Mouse (Mus musculus) midbrain, embryonic 10.5 days (tissue): ENCODE measurements around the gene Olfr1109. TPM values are rescaled to one million over a fixed set of nuclear protein-coding genes. Genes with fewer than 3 reads are reported as not detected.

Source experiments
- DNase-seq: peaks from one replicate; pipeline ENCODE4 v3.0.0-alpha.2; 2017; ENCODE audit warnings: low spot score
- H3K27ac ChIP-seq: fragments of 300-500 bp; sonication (generic); replicated peaks from 2 replicates; pipeline ENCODE4 v1.5.1; 2016; ENCODE audit warnings: mild to moderate bottlenecking
- H3K27me3 ChIP-seq: fragments of 300-500 bp; sonication (generic); 2 replicates; pipeline ENCODE4 v1.6.1; 2016; ENCODE audit warnings: low read depth, mild to moderate bottlenecking; ENCODE audit not compliant: poor library complexity, severe bottlenecking
- H3K36me3 ChIP-seq: fragments of 300-500 bp; sonication (generic); 2 replicates; pipeline ENCODE4 v1.6.1; 2016; ENCODE audit warnings: mild to moderate bottlenecking, moderate library complexity
- H3K4me1 ChIP-seq: fragments of 300-500 bp; sonication (generic); 2 replicates; pipeline ENCODE4 v1.6.1; 2016
- H3K4me3 ChIP-seq: fragments of 300-500 bp; sonication (generic); 2 replicates; pipeline ENCODE4 v1.5.1; 2016; ENCODE audit warnings: mild to moderate bottlenecking, moderate library complexity
- H3K9me3 ChIP-seq: fragments of 300-500 bp; sonication (generic); replicated peaks from 2 replicates; pipeline ENCODE4 v1.6.1; 2016; ENCODE audit warnings: mild to moderate bottlenecking
- WGBS: fragments of 180-500 bp; shearing (Covaris S2); methylation state at CpG from one replicate; pipeline ENCODE4 v1.1.7; 2016; 5-methylcytosine and 5-hydroxymethylcytosine counted together
- polyA plus RNA-seq: library from polyadenylated mRNA; unstranded; fragments of >200 nt; fragmentation: Nextera tagmentation; extraction: Ambion mirVana; gene quantifications from 2 replicates; pipeline ENCODE4 v1.2.1, GENCODE M21; 2016

Olfr1109 gene
- polyA plus RNA-seq = not detected in 2 replicates

DNA sequence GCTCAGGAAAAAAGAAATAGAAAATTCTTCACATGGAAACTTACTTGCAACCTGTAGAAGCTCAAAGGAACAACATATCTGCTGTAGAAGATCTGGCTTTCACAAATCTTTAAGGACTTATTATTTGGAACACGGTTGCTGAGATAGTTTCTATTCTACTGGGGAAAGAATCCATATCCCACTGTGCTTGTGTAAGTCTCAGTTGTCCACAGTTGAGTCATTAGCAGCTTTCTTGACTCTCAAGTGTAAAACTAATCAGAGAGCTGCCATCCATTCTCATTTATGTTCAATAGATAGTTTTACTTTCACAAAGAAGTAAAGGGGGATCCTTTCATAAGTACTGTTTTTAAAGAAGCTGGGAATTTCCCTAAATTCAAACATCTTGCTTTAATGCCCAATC, at the start of gene Olfr1109:
Olfr1109 (minus strand) TSS at position 101 of the 400 bp plus-strand sequence.
- Histone ChIP-seq H3K4me1 (no peaks in the 10 kb centered on the region), H3K4me3 (no peak within 1 kb of the TSS), H3K36me3 (no peaks in the 10 kb centered on the region), H3K27ac (no peak within 1 kb of the TSS), H3K9me3 (no peaks in the 10 kb centered on the region), H3K27me3 (no peaks in the 10 kb centered on the region)
- no peak for DNase-seq
- 78% methylated on average over 1 of the region's 1 CpGs for WGBS

DNA sequence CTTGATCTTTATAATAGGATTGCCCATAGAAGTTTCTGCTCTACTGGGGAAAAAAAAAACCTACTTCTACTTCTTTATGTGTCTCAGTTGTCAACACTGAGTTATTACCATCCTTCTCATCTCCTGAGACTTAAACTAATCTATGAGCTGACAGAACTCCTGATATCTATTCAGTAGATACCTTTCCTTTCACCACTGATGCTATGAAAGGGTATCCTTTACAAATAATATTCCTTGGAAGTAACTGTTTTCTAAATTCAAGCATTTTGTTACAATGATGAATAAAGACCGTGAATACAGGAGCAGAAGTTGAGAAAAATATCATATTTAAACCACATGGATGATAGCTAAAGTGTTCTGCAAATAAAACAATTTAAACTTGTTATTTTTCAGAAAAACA, 44.4 kb upstream of the Olfr1109 start, which contains the start of gene Olfr1110:
Olfr1110 (minus strand) TSS at position 101 of the 400 bp plus-strand sequence.
- no peak for DNase-seq
- Histone ChIP-seq H3K27ac (no peak within 1 kb of the TSS), H3K4me1 (no peaks in the 10 kb centered on the region), H3K36me3 (no peaks in the 10 kb centered on the region), H3K27me3 (no peaks in the 10 kb centered on the region), H3K4me3 (no peak within 1 kb of the TSS), H3K9me3 (no peaks in the 10 kb centered on the region)
- 91% methylated on average over 1 of the region's 1 CpGs for WGBS

DNA sequence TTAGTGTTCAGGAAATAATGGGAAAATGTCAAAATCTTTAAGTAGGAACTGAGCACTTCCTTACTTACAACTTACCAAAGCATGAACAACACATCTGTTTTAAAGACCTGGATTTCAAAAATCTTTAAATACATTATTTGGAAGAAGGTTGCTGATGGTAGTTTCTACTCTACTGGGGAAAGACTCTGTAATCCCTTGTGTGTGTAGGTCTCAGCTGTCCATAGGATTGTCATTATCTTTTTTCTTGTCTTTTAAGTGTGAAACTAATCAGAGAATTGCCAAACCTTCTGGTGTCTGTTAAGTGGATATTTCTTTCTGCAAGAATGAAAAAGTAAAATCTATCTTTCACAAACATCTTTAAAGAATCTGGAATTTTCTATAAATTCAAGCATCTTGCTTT, 18.7 kb upstream of the Olfr1109 start, which contains the start of gene Olfr259:
Olfr259 (minus strand) TSS at position 101 of the 400 bp plus-strand sequence.
- Histone ChIP-seq H3K4me3 (no peak within 1 kb of the TSS), H3K27ac (no peak within 1 kb of the TSS), H3K4me1 (no peaks in the 10 kb centered on the region), H3K36me3 (no peaks in the 10 kb centered on the region), H3K9me3 (no peaks in the 10 kb centered on the region), H3K27me3 (no peaks in the 10 kb centered on the region)
- DNase-seq = no peak

GRCm38 (mm10) chr2:87075717-87076116, 20.1 kb downstream of the Olfr1109 start, which contains the start of gene Olfr1107:
Olfr1107 (minus strand) TSS chr2:87075817.
- H3K4me1 ChIP-seq = no peaks in the 10 kb centered on the region
- H3K27me3 ChIP-seq = no peaks in the 10 kb centered on the region
- DNase-seq = no peak
- 80% methylated on average over 1 of the region's 1 CpGs for WGBS
- no peaks in the 10 kb centered on the region for H3K9me3 ChIP-seq
- no peak within 1 kb of the TSS for H3K27ac ChIP-seq
- no peak within 1 kb of the TSS for H3K4me3 ChIP-seq
- no peaks in the 10 kb centered on the region for H3K36me3 ChIP-seq

DNA sequence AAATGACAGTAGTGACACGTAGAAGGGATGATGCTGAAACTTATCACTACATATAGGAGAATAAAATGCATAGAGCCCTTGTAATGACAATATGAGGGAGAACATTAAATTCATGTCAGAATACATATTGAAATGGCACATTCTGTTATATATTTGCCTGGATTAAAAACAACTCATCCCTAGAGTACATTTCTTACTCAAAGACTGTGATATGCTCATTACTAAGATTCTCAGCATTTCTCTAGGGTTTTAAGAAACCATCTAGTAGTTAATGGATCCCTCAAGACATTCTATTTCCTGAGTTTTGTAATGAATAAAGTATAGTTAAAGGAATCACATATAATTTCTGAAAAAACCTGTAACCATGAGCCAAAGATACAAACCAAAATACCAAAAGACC, 43.6 kb downstream of the Olfr1109 start, which contains the start of gene Olfr1106:
Olfr1106 (minus strand) TSS at position 101 of the 400 bp plus-strand sequence.
- H3K27me3 ChIP-seq = no peaks in the 10 kb centered on the region
- DNase-seq = no peak
- H3K9me3 ChIP-seq = no peaks in the 10 kb centered on the region
- no peak within 1 kb of the TSS for H3K4me3 ChIP-seq
- H3K36me3 ChIP-seq = no peaks in the 10 kb centered on the region
- H3K27ac ChIP-seq = no peak within 1 kb of the TSS
- WGBS = 89% methylated on average over 1 of the region's 1 CpGs
- no peaks in the 10 kb centered on the region for H3K4me1 ChIP-seq

Other genes starting within 250 kb of the Olfr1109 start
- gene Olfr1095, start 244.3 kb downstream of the Olfr1109 start, polyA plus RNA-seq = not detected in 2 replicates
- gene Gm13723, start 221.2 kb downstream of the Olfr1109 start, polyA plus RNA-seq = not detected in 2 replicates
- gene Olfr1097, start 203.8 kb downstream of the Olfr1109 start, polyA plus RNA-seq = not detected in 2 replicates
- not detected in 2 replicates for gene Olfr1098, start 171.5 kb downstream of the Olfr1109 start, polyA plus RNA-seq
- not detected in 2 replicates for gene Olfr1099, start 135.3 kb downstream of the Olfr1109 start, polyA plus RNA-seq
- gene Olfr1100, start 116.1 kb downstream of the Olfr1109 start, polyA plus RNA-seq = not detected in 2 replicates
- gene Olfr1101, start 104.8 kb downstream of the Olfr1109 start, polyA plus RNA-seq = not detected in 2 replicates
- gene Olfr1102, start 97.6 kb downstream of the Olfr1109 start, polyA plus RNA-seq = not detected in 2 replicates
- gene Olfr1104, start 68.9 kb downstream of the Olfr1109 start, polyA plus RNA-seq = not detected in 2 replicates
- gene Olfr1105, start 59.5 kb downstream of the Olfr1109 start, polyA plus RNA-seq = not detected in 2 replicates
- not detected in 2 replicates for gene Olfr1106, start 43.7 kb downstream of the Olfr1109 start, polyA plus RNA-seq
- not detected in 2 replicates for gene Olfr1107, start 20.2 kb downstream of the Olfr1109 start, polyA plus RNA-seq
- not detected in 2 replicates for gene Olfr259, start 18.6 kb upstream of the Olfr1109 start, polyA plus RNA-seq
- not detected in 2 replicates for gene Olfr1110, start 44.3 kb upstream of the Olfr1109 start, polyA plus RNA-seq
- not detected in 2 replicates for gene Olfr1111, start 56.6 kb upstream of the Olfr1109 start, polyA plus RNA-seq
- gene Olfr1112, start 91.8 kb upstream of the Olfr1109 start, polyA plus RNA-seq = not detected in 2 replicates
- not detected in 2 replicates for gene Olfr1113, start 113.0 kb upstream of the Olfr1109 start, polyA plus RNA-seq
- not detected in 2 replicates for gene Olfr1115, start 152.0 kb upstream of the Olfr1109 start, polyA plus RNA-seq
- not detected in 2 replicates for gene Olfr1116, start 171.5 kb upstream of the Olfr1109 start, polyA plus RNA-seq
- not detected in 2 replicates for gene Olfr1118, start 211.6 kb upstream of the Olfr1109 start, polyA plus RNA-seq